Mouse (Mus musculus) embryonic facial prominence, embryonic 10.5 days (tissue): ENCODE data around the gene Riiad1. TPM values are rescaled to one million over a fixed set of nuclear protein-coding genes. Genes with fewer than 3 reads are reported as not detected.
A peak's percentile ranks its signal among the peaks of the same experiment; 100 is the strongest.

ENCODE experiments used
- DNase-seq: peaks from one replicate; pipeline ENCODE4 v3.0.0-alpha.2; 2017; ENCODE audit warnings: low spot score
- H3K27ac ChIP-seq: fragments of 300-500 bp; sonication (generic); replicated peaks from 2 replicates; pipeline ENCODE4 v1.5.1; 2016; ENCODE audit warnings: mild to moderate bottlenecking
- H3K27me3 ChIP-seq: fragments of 300-500 bp; sonication (generic); replicated peaks from 2 replicates; pipeline ENCODE4 v1.6.1; 2016; ENCODE audit warnings: low read depth, mild to moderate bottlenecking; ENCODE audit not compliant: poor library complexity, severe bottlenecking
- H3K36me3 ChIP-seq: fragments of 300-500 bp; sonication (generic); replicated peaks from 2 replicates; pipeline ENCODE4 v1.6.1; 2016; ENCODE audit warnings: mild to moderate bottlenecking, moderate library complexity
- H3K4me1 ChIP-seq: fragments of 300-500 bp; sonication (generic); 2 replicates; pipeline ENCODE4 v1.6.1; 2016
- H3K4me3 ChIP-seq: fragments of 300-500 bp; sonication (generic); 2 replicates; pipeline ENCODE4 v1.5.1; 2016; ENCODE audit warnings: mild to moderate bottlenecking, moderate library complexity
- H3K9me3 ChIP-seq: fragments of 300-500 bp; sonication (generic); 2 replicates; pipeline ENCODE4 v1.6.1; 2016; ENCODE audit warnings: mild to moderate bottlenecking
- WGBS: fragments of 180-500 bp; shearing (Covaris S2); methylation state at CpG from one replicate; pipeline ENCODE4 v1.1.7; 2016; 5-methylcytosine and 5-hydroxymethylcytosine counted together
- polyA plus RNA-seq: library from polyadenylated mRNA; unstranded; fragments of >200 nt; fragmentation: Nextera tagmentation; extraction: Ambion mirVana; gene quantifications from 2 replicates; pipeline ENCODE4 v1.2.1, GENCODE M21; 2016

The Riiad1 gene
- polyA plus RNA-seq, 1 experiment from 2014 or later = 1.8 TPM

DNA sequence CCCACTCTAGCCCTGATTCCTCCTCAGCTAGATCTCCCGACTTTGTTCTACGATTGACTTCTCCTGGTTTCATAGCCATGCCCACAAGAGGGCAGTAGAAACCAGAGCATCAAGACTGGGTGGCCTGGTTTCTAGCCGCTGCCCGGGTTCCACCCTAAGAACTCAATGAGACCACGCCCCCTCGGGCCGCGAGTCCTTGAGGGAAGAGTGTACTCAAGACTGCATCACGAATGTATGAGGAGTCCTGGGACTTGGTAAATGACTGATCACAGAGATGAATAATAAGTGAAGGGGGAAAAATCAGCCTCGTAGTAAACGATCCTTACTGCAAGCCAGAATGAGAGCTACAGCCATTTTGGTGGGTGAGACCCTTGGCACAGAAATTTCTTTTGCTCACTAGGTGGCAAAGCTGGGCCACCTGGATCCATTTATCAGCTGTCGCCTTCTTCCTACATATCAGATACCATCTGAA is 23.6 kb downstream of the Riiad1 start:
- Histone ChIP-seq H3K4me1 (peaks cover 4% of the 10 kb centered on the region; the same call in 1 of the 2 replicates), H3K4me3 (peak overlapping the region; percentile 44), H3K27me3 (peaks cover 11% of the 10 kb centered on the region), H3K36me3 (no peaks in the 10 kb centered on the region), H3K27ac (no peak overlapping the region), H3K9me3 (no peaks in the 10 kb centered on the region)
- DNase-seq = peak; percentile 91
- 2% methylated on average over 12 of the region's 12 CpGs for WGBS

GRCm38 (mm10) chr3:94449377-94449776 is 30.8 kb downstream of the Riiad1 start:
- Histone ChIP-seq H3K4me1 (peaks cover 2% of the 10 kb centered on the region), H3K27ac (no peak overlapping the region), H3K4me3 (no peak overlapping the region), H3K36me3 (peaks cover 58% of the 10 kb centered on the region), H3K9me3 (no peaks in the 10 kb centered on the region), H3K27me3 (no peaks in the 10 kb centered on the region)
- DNase-seq = no peak
- 92% methylated on average over 2 of the region's 2 CpGs for WGBS

DNA sequence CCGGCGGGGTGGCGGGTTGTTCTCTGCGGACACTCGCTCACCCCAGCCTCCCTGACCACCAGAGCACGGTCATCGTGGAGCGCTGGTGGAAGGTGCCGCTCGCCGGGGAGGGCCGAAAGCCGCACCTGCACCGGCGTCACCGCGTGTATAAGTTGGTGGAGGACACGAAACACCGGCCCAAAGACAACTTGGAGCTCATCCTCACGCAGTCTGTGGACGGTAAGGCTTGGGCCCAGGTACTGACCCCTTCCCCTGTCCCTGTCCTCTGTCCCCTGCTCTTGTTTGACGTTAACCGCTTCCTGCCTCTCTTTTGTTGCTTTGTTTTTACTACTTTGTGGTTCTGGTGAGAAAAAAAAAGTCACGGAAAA is 36.6 kb downstream of the Riiad1 start, which contains the start of gene Oaz3:
Oaz3 (minus strand) TSS at position 319 of the 368 bp plus-strand sequence.
- Histone ChIP-seq H3K27ac (peak within 1 kb of the TSS; percentile 90), H3K27me3 (no peaks in the 10 kb centered on the region), H3K36me3 (peaks cover 42% of the 10 kb centered on the region), H3K9me3 (no peaks in the 10 kb centered on the region), H3K4me3 (peak within 1 kb of the TSS; percentile 99), H3K4me1 (peaks cover 10% of the 10 kb centered on the region)
- no peak for DNase-seq
- WGBS = under 1% methylated on average over 24 of the region's 24 CpGs

- Histone ChIP-seq H3K27me3 (no peaks in the 10 kb centered on the region), H3K27ac (peak within 1 kb of the TSS; percentile 90), H3K4me3 (peak within 1 kb of the TSS; percentile 99), H3K4me1 (peaks cover 10% of the 10 kb centered on the region), H3K36me3 (peaks cover 37% of the 10 kb centered on the region), H3K9me3 (no peaks in the 10 kb centered on the region)
- under 1% methylated on average over 39 of the region's 39 CpGs for WGBS
- peak; percentile 97 for DNase-seq
Observed at GRCm38 (mm10) chr3:94442951-94443596, 37.1 kb downstream of the Riiad1 start, which contains the start of gene Mrpl9. Gene Mrpl9 (plus strand): TSS chr3:94443318.

DNA sequence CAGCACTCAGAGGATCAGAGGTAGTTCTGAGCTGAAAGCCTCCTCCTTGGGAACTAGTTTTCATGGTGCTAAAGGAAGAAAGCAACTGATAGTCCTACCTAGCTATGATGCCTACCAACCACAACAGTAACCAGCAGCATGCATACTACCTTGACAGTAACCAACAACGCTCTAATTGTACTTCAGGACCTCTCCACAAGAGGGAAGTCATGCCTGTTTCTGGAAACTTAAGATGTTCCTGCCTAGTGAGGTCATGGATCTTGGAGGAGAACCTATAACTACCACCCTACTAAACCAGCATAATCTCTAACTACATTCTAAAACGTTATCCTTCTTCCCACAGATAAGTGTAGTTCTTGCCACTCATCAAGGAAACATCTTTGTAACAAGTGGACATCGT is 39.0 kb downstream of the Riiad1 start:
- Histone ChIP-seq H3K36me3 (peaks cover 18% of the 10 kb centered on the region), H3K4me3 (no peak overlapping the region), H3K9me3 (no peaks in the 10 kb centered on the region), H3K4me1 (peaks cover 10% of the 10 kb centered on the region), H3K27me3 (no peaks in the 10 kb centered on the region), H3K27ac (no peak overlapping the region)
- 45% methylated on average over 3 of the region's 3 CpGs for WGBS
- DNase-seq = no peak

GRCm38 (mm10) chr3:94436420-94436819 is 43.7 kb downstream of the Riiad1 start:
- Histone ChIP-seq H3K4me1 (no peaks in the 10 kb centered on the region), H3K27ac (no peak overlapping the region), H3K27me3 (no peaks in the 10 kb centered on the region), H3K36me3 (no peaks in the 10 kb centered on the region), H3K4me3 (no peak overlapping the region), H3K9me3 (no peaks in the 10 kb centered on the region)
- WGBS = 81% methylated on average over 9 of the region's 9 CpGs
- no peak for DNase-seq

GRCm38 (mm10) chr3:94434305-94434704 is 45.8 kb downstream of the Riiad1 start:
- Histone ChIP-seq H3K4me3 (no peak overlapping the region), H3K27ac (no peak overlapping the region), H3K36me3 (no peaks in the 10 kb centered on the region), H3K4me1 (no peaks in the 10 kb centered on the region), H3K27me3 (no peaks in the 10 kb centered on the region), H3K9me3 (no peaks in the 10 kb centered on the region)
- WGBS = 89% methylated on average over 2 of the region's 2 CpGs
- DNase-seq = no peak

DNA sequence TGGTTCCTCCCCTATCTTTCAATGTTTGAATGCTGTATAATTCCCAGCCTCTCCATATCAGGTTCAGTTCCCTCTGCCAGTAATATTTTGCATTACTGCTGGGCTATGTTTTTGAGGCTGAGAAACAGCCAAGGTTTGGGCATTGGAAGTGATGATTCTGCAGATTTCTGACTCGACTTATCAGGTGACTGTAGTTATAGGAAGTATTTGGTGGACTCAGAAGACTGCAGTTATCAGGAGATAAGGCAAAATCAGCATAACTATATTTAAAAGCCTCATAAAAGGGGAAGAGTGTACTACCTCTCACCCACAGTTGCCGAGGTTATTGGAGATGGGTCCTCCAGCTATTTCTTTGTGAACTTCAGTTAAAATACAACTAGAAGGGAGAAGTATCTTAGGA is 49.2 kb downstream of the Riiad1 start:
- WGBS = 79% methylated on average over 2 of the region's 2 CpGs
- H3K27ac ChIP-seq = no peak overlapping the region
- H3K27me3 ChIP-seq = no peaks in the 10 kb centered on the region
- H3K4me1 ChIP-seq = no peaks in the 10 kb centered on the region
- no peak overlapping the region for H3K4me3 ChIP-seq
- no peaks in the 10 kb centered on the region for H3K36me3 ChIP-seq
- DNase-seq = no peak
- no peaks in the 10 kb centered on the region for H3K9me3 ChIP-seq

Other genes with a start within 250 kb of the Riiad1 start
- not detected in 2 replicates for gene Gm4778, start 216.3 kb downstream of the Riiad1 start, polyA plus RNA-seq
- gene Them4, start 170.3 kb downstream of the Riiad1 start, polyA plus RNA-seq = 8.3 TPM in 2 replicates
- gene Them5, start 138.2 kb downstream of the Riiad1 start, polyA plus RNA-seq = 0.11 TPM in 1 of 2 replicates, not detected in the other
- gene C2cd4d, start 117.9 kb downstream of the Riiad1 start, polyA plus RNA-seq = 0.30 and 0.31 TPM in 2 replicates
- gene Rorc, start 107.5 kb downstream of the Riiad1 start, polyA plus RNA-seq = 0.21 and 0.29 TPM in 2 replicates
- 0.07 and 0.28 TPM in 2 replicates for gene Lingo4, start 81.8 kb downstream of the Riiad1 start, polyA plus RNA-seq
- gene Tdrkh, start 67.1 kb downstream of the Riiad1 start, polyA plus RNA-seq = 14.2 and 16.5 TPM in 2 replicates
- gene Mrpl9, start 37.0 kb downstream of the Riiad1 start, polyA plus RNA-seq = 68.5 and 71.4 TPM in 2 replicates
- gene Oaz3, start 36.4 kb downstream of the Riiad1 start, polyA plus RNA-seq = 0.56 and 0.60 TPM in 2 replicates
- 25.4 and 28.7 TPM in 2 replicates for gene Celf3, start 2.0 kb downstream of the Riiad1 start, polyA plus RNA-seq
- gene Snx27, start 102.4 kb upstream of the Riiad1 start, polyA plus RNA-seq = 39.3 and 40.7 TPM in 2 replicates
- gene Gm10972, start 162.8 kb upstream of the Riiad1 start, polyA plus RNA-seq = not detected in 2 replicates
- 4.2 and 4.7 TPM in 2 replicates for gene Tuft1, start 178.5 kb upstream of the Riiad1 start, polyA plus RNA-seq
- not detected in 2 replicates for gene Selenbp2, start 213.2 kb upstream of the Riiad1 start, polyA plus RNA-seq